Mouse (Mus musculus): Measurements from ENCODE around the gene Tgtp2. TPM values are rescaled to one million over a fixed set of nuclear protein-coding genes. Genes with fewer than 3 reads are reported as not detected.

Gene Tgtp2
- 23.2 TPM for polyA plus RNA-seq (2014; fragmentation: Illumina TruSeq; extraction: RNeasy Lipid Tissue Mini Kit (QIAGEN cat#74804); ENCODE audit: insufficient read depth, low read depth, low replicate concordance)

GRCm38 (mm10) chr11:49063713-49064469 lies at the start of gene Tgtp2:
Tgtp2 (minus strand) TSS chr11:49064206.

GRCm38 (mm10) chr11:49076001-49076757 lies 12.2 kb upstream of the Tgtp2 start, which contains the start of gene Ifi47:
Ifi47 (plus strand) TSS chr11:49076587.

GRCm38 (mm10) chr11:49051093-49051891 lies 12.7 kb downstream of the Tgtp2 start, which contains the start of gene 9930111J21Rik2:
9930111J21Rik2 (minus strand) TSS chr11:49051242.

Other genes starting within 250 kb of the Tgtp2 start
- gene Trim41, start 246.9 kb downstream of the Tgtp2 start, polyA plus RNA-seq (2014; fragmentation: Illumina TruSeq; extraction: RNeasy Lipid Tissue Mini Kit (QIAGEN cat#74804); ENCODE audit: insufficient read depth, low read depth, low replicate concordance): 15.0 TPM
- gene Trim7, start 238.1 kb downstream of the Tgtp2 start, polyA plus RNA-seq (2014; fragmentation: Illumina TruSeq; extraction: RNeasy Lipid Tissue Mini Kit (QIAGEN cat#74804); ENCODE audit: insufficient read depth, low read depth, low replicate concordance): 2.8 TPM
- gene Gm12184, start 237.6 kb downstream of the Tgtp2 start, polyA plus RNA-seq (2014; fragmentation: Illumina TruSeq; extraction: RNeasy Lipid Tissue Mini Kit (QIAGEN cat#74804); ENCODE audit: insufficient read depth, low read depth, low replicate concordance): 8.9 TPM
- 22.6 TPM for gene Irgm1, start 192.5 kb downstream of the Tgtp2 start, polyA plus RNA-seq (2014; fragmentation: Illumina TruSeq; extraction: RNeasy Lipid Tissue Mini Kit (QIAGEN cat#74804); ENCODE audit: insufficient read depth, low read depth, low replicate concordance)
- gene Gm5431, start 162.0 kb downstream of the Tgtp2 start, polyA plus RNA-seq (2014; fragmentation: Illumina TruSeq; extraction: RNeasy Lipid Tissue Mini Kit (QIAGEN cat#74804); ENCODE audit: insufficient read depth, low read depth, low replicate concordance): 0.97 TPM
- 2.9 TPM for gene Psme2b, start 118.0 kb downstream of the Tgtp2 start, polyA plus RNA-seq (2014; fragmentation: Illumina TruSeq; extraction: RNeasy Lipid Tissue Mini Kit (QIAGEN cat#74804); ENCODE audit: insufficient read depth, low read depth, low replicate concordance)
- gene Olfr56, start 85.3 kb downstream of the Tgtp2 start, polyA plus RNA-seq (2014; fragmentation: Illumina TruSeq; extraction: RNeasy Lipid Tissue Mini Kit (QIAGEN cat#74804); ENCODE audit: insufficient read depth, low read depth, low replicate concordance): 0.87 TPM
- gene 9930111J21Rik1, start 84.8 kb downstream of the Tgtp2 start, polyA plus RNA-seq (2014; fragmentation: Illumina TruSeq; extraction: RNeasy Lipid Tissue Mini Kit (QIAGEN cat#74804); ENCODE audit: insufficient read depth, low read depth, low replicate concordance): 1.6 TPM
- gene Gm12185, start 72.0 kb downstream of the Tgtp2 start, polyA plus RNA-seq (2014; fragmentation: Illumina TruSeq; extraction: RNeasy Lipid Tissue Mini Kit (QIAGEN cat#74804); ENCODE audit: insufficient read depth, low read depth, low replicate concordance): 0.61 TPM
- gene Tgtp1, start 70.0 kb downstream of the Tgtp2 start, polyA plus RNA-seq (2014; fragmentation: Illumina TruSeq; extraction: RNeasy Lipid Tissue Mini Kit (QIAGEN cat#74804); ENCODE audit: insufficient read depth, low read depth, low replicate concordance): 6.5 TPM
- gene 9930111J21Rik2, start 13.0 kb downstream of the Tgtp2 start, polyA plus RNA-seq (2014; fragmentation: Illumina TruSeq; extraction: RNeasy Lipid Tissue Mini Kit (QIAGEN cat#74804); ENCODE audit: insufficient read depth, low read depth, low replicate concordance): 3.5 TPM
- 39.1 TPM for gene Ifi47, start 12.4 kb upstream of the Tgtp2 start, polyA plus RNA-seq (2014; fragmentation: Illumina TruSeq; extraction: RNeasy Lipid Tissue Mini Kit (QIAGEN cat#74804); ENCODE audit: insufficient read depth, low read depth, low replicate concordance)
- not detected for gene Olfr1396, start 50.7 kb upstream of the Tgtp2 start, polyA plus RNA-seq (2014; fragmentation: Illumina TruSeq; extraction: RNeasy Lipid Tissue Mini Kit (QIAGEN cat#74804); ENCODE audit: insufficient read depth, low read depth, low replicate concordance)
- gene Olfr1395, start 78.1 kb upstream of the Tgtp2 start, polyA plus RNA-seq (2014; fragmentation: Illumina TruSeq; extraction: RNeasy Lipid Tissue Mini Kit (QIAGEN cat#74804); ENCODE audit: insufficient read depth, low read depth, low replicate concordance): not detected
- gene Olfr1394, start 90.2 kb upstream of the Tgtp2 start, polyA plus RNA-seq (2014; fragmentation: Illumina TruSeq; extraction: RNeasy Lipid Tissue Mini Kit (QIAGEN cat#74804); ENCODE audit: insufficient read depth, low read depth, low replicate concordance): not detected
- 0.89 TPM for gene Btnl9, start 123.0 kb upstream of the Tgtp2 start, polyA plus RNA-seq (2014; fragmentation: Illumina TruSeq; extraction: RNeasy Lipid Tissue Mini Kit (QIAGEN cat#74804); ENCODE audit: insufficient read depth, low read depth, low replicate concordance)
- gene Zfp62, start 139.1 kb upstream of the Tgtp2 start, polyA plus RNA-seq (2014; fragmentation: Illumina TruSeq; extraction: RNeasy Lipid Tissue Mini Kit (QIAGEN cat#74804); ENCODE audit: insufficient read depth, low read depth, low replicate concordance): 10.9 TPM
- gene Mgat1, start 180.0 kb upstream of the Tgtp2 start, polyA plus RNA-seq (2014; fragmentation: Illumina TruSeq; extraction: RNeasy Lipid Tissue Mini Kit (QIAGEN cat#74804); ENCODE audit: insufficient read depth, low read depth, low replicate concordance): 66.7 TPM
- gene Olfr1393, start 214.1 kb upstream of the Tgtp2 start, polyA plus RNA-seq (2014; fragmentation: Illumina TruSeq; extraction: RNeasy Lipid Tissue Mini Kit (QIAGEN cat#74804); ENCODE audit: insufficient read depth, low read depth, low replicate concordance): not detected
- not detected for gene Olfr1392, start 221.1 kb upstream of the Tgtp2 start, polyA plus RNA-seq (2014; fragmentation: Illumina TruSeq; extraction: RNeasy Lipid Tissue Mini Kit (QIAGEN cat#74804); ENCODE audit: insufficient read depth, low read depth, low replicate concordance)
- gene Olfr10, start 240.5 kb upstream of the Tgtp2 start, polyA plus RNA-seq (2014; fragmentation: Illumina TruSeq; extraction: RNeasy Lipid Tissue Mini Kit (QIAGEN cat#74804); ENCODE audit: insufficient read depth, low read depth, low replicate concordance): not detected

All from lung, adult 10 weeks (tissue).